Mouse (Mus musculus) heart, embryonic 12.5 days (tissue): ENCODE measurements around the gene Ripor2. TPM values are rescaled to one million over a fixed set of nuclear protein-coding genes. Genes with fewer than 3 reads are reported as not detected.

Experiments used
- ATAC-seq: fragments of 200-750 bp; cut with Nextera tagmentation; 2 replicates; pipeline ENCODE4 v1.8.0; 2017; ENCODE audit warnings: moderate TSS enrichment, moderate library complexity; ENCODE audit not compliant: insufficient number of reproducible peaks, low FRiP score
- H3K27ac ChIP-seq: fragments of 300-500 bp; sonication (generic); 2 replicates; pipeline ENCODE4 v1.5.1; 2016; ENCODE audit warnings: mild to moderate bottlenecking, moderate library complexity; ENCODE audit not compliant: poor library complexity, severe bottlenecking
- H3K27me3 ChIP-seq: fragments of 300-500 bp; sonication (generic); replicated peaks from 2 replicates; pipeline ENCODE4 v1.6.1; 2016; ENCODE audit warnings: mild to moderate bottlenecking, moderate library complexity
- H3K36me3 ChIP-seq: fragments of 300-500 bp; sonication (generic); 2 replicates; pipeline ENCODE4 v1.6.1; 2016; ENCODE audit warnings: mild to moderate bottlenecking, moderate library complexity
- H3K4me1 ChIP-seq: fragments of 300-500 bp; sonication (generic); replicated peaks from 2 replicates; pipeline ENCODE4 v1.6.1; 2016; ENCODE audit warnings: mild to moderate bottlenecking
- H3K4me2 ChIP-seq: fragments of 300-500 bp; sonication (generic); 2 replicates; pipeline ENCODE4 v1.6.1; 2016; ENCODE audit warnings: mild to moderate bottlenecking, moderate library complexity
- H3K4me3 ChIP-seq: fragments of 300-500 bp; sonication (generic); 2 replicates; pipeline ENCODE4 v1.5.1; 2016; ENCODE audit warnings: mild to moderate bottlenecking
- H3K9ac ChIP-seq: fragments of 300-500 bp; sonication (generic); 2 replicates; pipeline ENCODE4 v1.6.1; 2016; ENCODE audit warnings: mild to moderate bottlenecking, moderate library complexity
- H3K9me3 ChIP-seq: fragments of 300-500 bp; sonication (generic); replicated peaks from 2 replicates; pipeline ENCODE4 v1.6.1; 2016; ENCODE audit warnings: mild to moderate bottlenecking, moderate library complexity
- WGBS: fragments of 180-500 bp; shearing (Covaris S2); methylation state at CpG from one replicate; pipeline ENCODE4 v1.1.7; 2016; 5-methylcytosine and 5-hydroxymethylcytosine counted together
- polyA plus RNA-seq: library from polyadenylated mRNA; unstranded; fragments of >200 nt; fragmentation: Nextera tagmentation; extraction: Ambion mirVana; gene quantifications from 2 replicates; pipeline ENCODE4 v1.2.1, GENCODE M21; 2016

The Ripor2 gene
- polyA plus RNA-seq, 1 experiment from 2014 or later: 10.5 TPM

GRCm38 (mm10) chr13:24638371-24639214 is 56.6 kb downstream of the Ripor2 start:
- no peaks in the 10 kb centered on the region for H3K9me3 ChIP-seq
- H3K27ac ChIP-seq: peak overlapping the region; percentile 55
- peak; percentile 54 for ATAC-seq
- peaks cover 3% of the 10 kb centered on the region; the same call in 1 of the 2 replicates for H3K27me3 ChIP-seq
- H3K36me3 ChIP-seq: no peaks in the 10 kb centered on the region
- WGBS: under 1% methylated on average over 60 of the region's 66 CpGs
- peaks cover 48% of the 10 kb centered on the region for H3K4me1 ChIP-seq
- H3K4me3 ChIP-seq: peak overlapping the region; percentile 65
- H3K9ac ChIP-seq: peak overlapping the region; percentile 84
- H3K4me2 ChIP-seq: peak overlapping the region; percentile 91

DNA sequence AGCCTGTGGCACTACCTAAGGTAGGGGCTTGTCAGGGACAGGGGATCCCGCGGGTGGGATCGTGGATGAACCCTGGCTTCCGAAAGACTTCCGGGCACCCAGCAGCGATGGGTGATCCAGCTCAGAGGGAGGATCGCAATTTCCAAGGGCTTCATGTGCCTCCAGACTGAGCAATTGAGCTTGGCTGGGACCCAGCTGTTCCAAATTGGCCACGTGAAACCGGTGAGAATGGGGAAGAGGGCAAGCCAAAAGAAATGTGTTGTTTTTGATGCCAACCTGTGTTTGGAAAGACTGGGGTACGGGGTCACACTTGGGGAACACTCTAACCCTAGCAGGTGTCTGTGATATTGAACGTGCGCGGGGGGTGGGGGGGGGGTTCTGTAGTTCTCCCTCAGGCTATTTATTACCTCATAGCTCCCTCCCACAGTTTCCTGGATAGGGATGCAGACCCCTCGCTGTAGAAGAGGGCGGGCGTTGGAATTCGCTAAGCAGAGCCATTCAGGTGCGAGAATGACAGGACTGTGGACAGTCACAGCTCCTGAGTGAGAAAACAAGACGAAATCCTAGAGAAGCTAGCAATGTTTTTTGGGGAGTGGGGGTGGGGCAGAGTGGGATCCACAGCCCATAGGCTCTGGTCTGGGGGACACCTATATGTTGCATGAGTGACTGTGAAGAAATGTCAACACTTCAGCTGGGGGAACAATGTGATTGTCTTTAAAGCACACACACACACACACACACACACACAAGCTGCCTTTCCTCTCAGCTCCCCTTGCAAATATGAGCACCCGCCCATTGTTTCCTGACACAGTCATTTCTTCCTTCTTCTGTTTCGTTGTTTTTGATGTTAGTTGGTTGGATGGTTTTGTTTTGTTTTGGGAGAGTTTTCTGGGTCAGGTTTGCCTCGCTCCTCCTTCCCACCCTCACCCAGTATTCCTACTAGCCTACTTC is 57.5 kb downstream of the Ripor2 start:
- no peaks in the 10 kb centered on the region for H3K9me3 ChIP-seq
- 13% methylated on average over 22 of the region's 22 CpGs for WGBS
- H3K4me1 ChIP-seq: peaks cover 57% of the 10 kb centered on the region
- H3K4me3 ChIP-seq: peak overlapping the region; percentile 65
- peak overlapping the region; percentile 91 for H3K4me2 ChIP-seq
- ATAC-seq: peak; percentile 31; the same call in 1 of the 2 replicates
- peak overlapping the region; percentile 84 for H3K9ac ChIP-seq
- no peaks in the 10 kb centered on the region for H3K36me3 ChIP-seq
- H3K27me3 ChIP-seq: peaks cover 3% of the 10 kb centered on the region; the same call in 1 of the 2 replicates
- peak overlapping the region; percentile 67 for H3K27ac ChIP-seq

- WGBS: 55% methylated on average over 4 of the region's 4 CpGs
- Histone ChIP-seq H3K9ac (0 out of 2 replicates have a peak overlapping the region, but pooled peaks have one; percentile 26), H3K4me3 (0 out of 2 replicates have a peak overlapping the region, but pooled peaks have one; percentile 65)
Measured at GRCm38 (mm10) chr13:24640166-24640560, 58.2 kb downstream of the Ripor2 start.

DNA sequence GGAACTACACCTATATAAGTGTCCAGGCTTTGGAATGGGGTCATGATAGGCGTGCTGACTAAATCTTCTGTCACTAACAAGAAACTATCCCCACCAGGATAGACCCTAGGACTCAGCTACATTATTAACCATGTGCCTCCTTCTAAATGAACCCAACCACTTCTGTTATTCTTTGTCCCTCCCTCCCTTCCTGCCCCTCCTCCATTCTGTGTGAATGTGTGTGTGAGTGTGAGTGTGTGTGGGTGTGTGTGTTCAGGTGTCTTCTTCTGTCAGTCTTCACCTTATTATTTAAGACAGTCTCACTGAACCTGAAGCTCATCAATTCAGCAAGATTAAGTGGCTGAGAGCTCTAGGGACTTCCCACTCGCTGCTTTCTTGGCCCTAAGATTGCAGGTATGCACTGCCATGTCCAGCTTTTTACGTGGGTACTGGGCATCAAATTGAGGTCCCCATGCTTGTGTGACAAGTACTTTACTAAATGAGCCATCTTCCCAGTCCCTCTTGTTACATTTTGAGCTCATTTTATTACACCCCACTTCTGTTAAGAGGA is 58.9 kb downstream of the Ripor2 start:
- peak overlapping the region; percentile 67; the same call in 1 of the 2 replicates for H3K27ac ChIP-seq
- H3K9me3 ChIP-seq: no peaks in the 10 kb centered on the region
- H3K4me1 ChIP-seq: peaks cover 59% of the 10 kb centered on the region
- no peak overlapping the region for H3K9ac ChIP-seq
- no peak overlapping the region for H3K4me3 ChIP-seq
- no peaks in the 10 kb centered on the region for H3K36me3 ChIP-seq
- H3K27me3 ChIP-seq: peaks cover 3% of the 10 kb centered on the region; the same call in 1 of the 2 replicates
- WGBS: 81% methylated on average over 3 of the region's 3 CpGs
- ATAC-seq: no peak
- H3K4me2 ChIP-seq: 0 out of 2 replicates have a peak overlapping the region, but pooled peaks have one; percentile 4

More at GRCm38 (mm10) chr13:24640166-24640560, 58.2 kb downstream of the Ripor2 start:
- H3K27me3 ChIP-seq: peaks cover 3% of the 10 kb centered on the region; the same call in 1 of the 2 replicates
- no peaks in the 10 kb centered on the region for H3K36me3 ChIP-seq
- peak overlapping the region; percentile 67; the same call in 1 of the 2 replicates for H3K27ac ChIP-seq
- no peaks in the 10 kb centered on the region for H3K9me3 ChIP-seq
- no peak for ATAC-seq
- peaks cover 60% of the 10 kb centered on the region for H3K4me1 ChIP-seq
- H3K4me2 ChIP-seq: peak overlapping the region; percentile 91

DNA sequence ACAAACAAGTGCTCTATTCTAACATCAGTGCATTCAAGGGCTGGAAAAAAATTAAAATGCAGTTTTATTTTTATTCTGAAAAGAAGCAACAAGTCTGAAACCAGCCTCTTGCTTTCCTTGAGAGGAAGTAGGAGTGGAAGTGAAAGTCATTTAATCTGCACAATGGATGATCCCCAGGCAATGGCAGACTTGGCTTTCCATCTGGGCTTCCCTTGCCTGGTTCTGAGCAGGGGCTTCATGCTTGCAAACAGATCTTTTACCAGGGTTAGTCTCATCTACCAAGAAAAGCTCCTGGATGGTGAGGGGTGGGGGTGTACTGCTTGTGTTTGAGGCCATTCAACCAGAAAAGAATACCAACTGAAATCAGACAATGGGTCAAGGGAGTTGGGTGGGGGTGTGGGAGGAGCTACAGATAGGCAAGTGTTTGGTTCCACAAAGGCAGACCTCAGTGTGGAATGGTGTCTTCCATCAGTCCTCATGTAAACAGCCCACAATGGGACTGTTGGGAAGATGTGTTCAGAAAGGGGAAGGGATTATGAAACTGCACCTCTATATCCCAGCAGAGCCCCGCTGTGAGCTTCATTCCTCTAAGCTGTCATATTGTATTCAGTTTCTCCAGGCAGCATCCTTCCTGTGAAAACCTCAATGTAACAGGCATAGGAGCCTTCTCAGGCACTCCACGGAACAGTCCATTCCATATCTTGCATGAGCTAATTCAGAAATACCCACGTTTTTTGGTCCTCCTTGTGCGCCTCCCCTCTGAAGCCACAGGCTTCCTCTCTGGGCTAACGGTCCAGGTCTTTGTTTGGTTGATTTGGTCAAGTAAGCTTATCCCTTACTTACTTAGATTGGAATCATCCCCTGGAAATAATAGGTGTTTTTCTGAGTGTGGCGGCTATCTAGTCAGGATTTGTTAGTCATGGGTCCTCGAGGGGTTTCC is 59.8 kb downstream of the Ripor2 start:
- Histone ChIP-seq H3K27me3 (peaks cover 3% of the 10 kb centered on the region; the same call in 1 of the 2 replicates), H3K9me3 (no peaks in the 10 kb centered on the region), H3K4me1 (peaks cover 55% of the 10 kb centered on the region), H3K4me2 (no peak overlapping the region), H3K4me3 (no peak overlapping the region), H3K36me3 (no peaks in the 10 kb centered on the region), H3K9ac (no peak overlapping the region), H3K27ac (no peak overlapping the region)
- 57% methylated on average over 7 of the region's 7 CpGs for WGBS
- ATAC-seq: no peak

DNA sequence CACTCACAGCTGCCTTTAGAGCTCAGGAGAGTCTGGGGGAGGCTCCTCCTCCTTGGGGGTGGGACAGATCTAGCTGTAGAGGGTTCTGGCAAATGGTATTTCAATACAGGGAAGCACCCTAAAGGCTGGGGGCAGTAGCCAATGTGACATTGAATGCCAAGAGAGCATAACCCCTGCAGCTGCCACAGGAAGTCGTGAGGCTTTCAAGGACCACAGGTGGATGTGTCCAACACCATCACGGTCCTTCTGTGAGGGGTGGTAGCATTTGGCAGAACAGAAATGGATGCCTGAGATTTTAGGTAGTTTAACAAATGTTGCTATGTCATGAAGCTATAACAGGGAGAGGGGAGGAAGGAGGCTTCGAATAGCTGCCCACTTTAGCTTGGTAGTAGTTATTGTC is 63.2 kb downstream of the Ripor2 start:
- Histone ChIP-seq H3K9ac (no peak overlapping the region), H3K9me3 (no peaks in the 10 kb centered on the region), H3K4me3 (no peak overlapping the region), H3K27ac (no peak overlapping the region), H3K27me3 (no peaks in the 10 kb centered on the region), H3K4me1 (peaks cover 33% of the 10 kb centered on the region), H3K4me2 (no peak overlapping the region), H3K36me3 (no peaks in the 10 kb centered on the region)
- 79% methylated on average over 3 of the region's 3 CpGs for WGBS
- ATAC-seq: no peak

- Histone ChIP-seq H3K4me1 (peaks cover 24% of the 10 kb centered on the region), H3K27ac (no peak overlapping the region), H3K36me3 (no peaks in the 10 kb centered on the region), H3K4me2 (no peak overlapping the region), H3K9me3 (no peaks in the 10 kb centered on the region), H3K9ac (no peak overlapping the region), H3K27me3 (no peaks in the 10 kb centered on the region), H3K4me3 (no peak overlapping the region)
- 75% methylated on average over 3 of the region's 3 CpGs for WGBS
- ATAC-seq: no peak
Measured at GRCm38 (mm10) chr13:24646324-24646723, 64.3 kb downstream of the Ripor2 start.

DNA sequence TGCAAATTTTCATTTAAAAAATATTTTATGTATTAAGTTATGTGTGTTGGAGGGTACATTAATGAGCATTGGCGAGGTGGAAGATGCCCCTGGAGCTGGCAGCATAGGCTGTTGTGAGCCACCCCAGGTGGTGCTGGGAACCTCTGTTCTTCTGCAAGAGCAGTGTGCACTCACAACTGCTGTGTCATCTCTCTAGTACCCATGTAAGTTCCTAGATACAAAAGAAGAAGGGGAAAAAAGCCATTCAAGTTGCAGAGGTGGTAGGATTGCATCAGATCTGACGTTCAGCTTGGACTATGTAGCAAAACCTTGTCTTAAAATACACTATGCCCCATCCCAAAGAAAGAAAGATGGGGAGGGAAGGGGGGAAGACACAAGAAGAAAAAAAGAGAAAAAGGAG is 65.5 kb downstream of the Ripor2 start:
- H3K27ac ChIP-seq: no peak overlapping the region
- H3K4me3 ChIP-seq: no peak overlapping the region
- H3K27me3 ChIP-seq: no peaks in the 10 kb centered on the region
- no peaks in the 10 kb centered on the region for H3K36me3 ChIP-seq
- 89% methylated on average over 2 of the region's 2 CpGs for WGBS
- H3K4me1 ChIP-seq: peaks cover 22% of the 10 kb centered on the region
- H3K4me2 ChIP-seq: no peak overlapping the region
- ATAC-seq: no peak
- no peak overlapping the region for H3K9ac ChIP-seq
- no peaks in the 10 kb centered on the region for H3K9me3 ChIP-seq

- no peaks in the 10 kb centered on the region for H3K27me3 ChIP-seq
- no peak overlapping the region for H3K4me2 ChIP-seq
- H3K9me3 ChIP-seq: no peaks in the 10 kb centered on the region
- WGBS: 39% methylated on average over 5 of the region's 5 CpGs
- peaks cover 24% of the 10 kb centered on the region for H3K4me1 ChIP-seq
- ATAC-seq: no peak
- no peaks in the 10 kb centered on the region for H3K36me3 ChIP-seq
- no peak overlapping the region for H3K4me3 ChIP-seq
- no peak overlapping the region for H3K9ac ChIP-seq
- H3K27ac ChIP-seq: no peak overlapping the region
Measured at GRCm38 (mm10) chr13:24648027-24648426, 66.0 kb downstream of the Ripor2 start.

DNA sequence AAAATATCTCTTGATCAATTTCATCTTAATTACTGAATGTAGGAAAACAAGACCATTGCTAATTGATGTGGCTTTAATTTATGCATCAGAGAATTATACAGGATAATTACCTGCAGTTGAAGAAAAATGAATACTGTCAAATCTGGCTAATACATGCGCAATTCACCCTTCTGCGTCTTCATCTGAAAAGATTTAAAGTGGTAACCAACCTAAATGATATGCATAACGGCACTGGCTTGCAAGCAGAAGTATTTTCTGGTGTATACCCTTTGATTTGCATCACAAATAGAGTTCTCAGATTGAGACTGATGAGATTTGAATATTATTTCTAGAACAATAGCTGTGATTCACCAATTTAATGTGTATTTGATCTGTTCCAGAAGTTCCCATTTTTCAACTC is 66.7 kb downstream of the Ripor2 start:
- no peaks in the 10 kb centered on the region for H3K9me3 ChIP-seq
- no peaks in the 10 kb centered on the region for H3K36me3 ChIP-seq
- no peak overlapping the region for H3K4me3 ChIP-seq
- no peak overlapping the region for H3K27ac ChIP-seq
- 85% methylated on average over 3 of the region's 3 CpGs for WGBS
- no peak for ATAC-seq
- peaks cover 18% of the 10 kb centered on the region for H3K4me1 ChIP-seq
- no peak overlapping the region for H3K4me2 ChIP-seq
- no peaks in the 10 kb centered on the region for H3K27me3 ChIP-seq
- no peak overlapping the region for H3K9ac ChIP-seq
